Mouse (Mus musculus): ENCODE data around the gene Kif18a.

Kif18a gene

DNA sequence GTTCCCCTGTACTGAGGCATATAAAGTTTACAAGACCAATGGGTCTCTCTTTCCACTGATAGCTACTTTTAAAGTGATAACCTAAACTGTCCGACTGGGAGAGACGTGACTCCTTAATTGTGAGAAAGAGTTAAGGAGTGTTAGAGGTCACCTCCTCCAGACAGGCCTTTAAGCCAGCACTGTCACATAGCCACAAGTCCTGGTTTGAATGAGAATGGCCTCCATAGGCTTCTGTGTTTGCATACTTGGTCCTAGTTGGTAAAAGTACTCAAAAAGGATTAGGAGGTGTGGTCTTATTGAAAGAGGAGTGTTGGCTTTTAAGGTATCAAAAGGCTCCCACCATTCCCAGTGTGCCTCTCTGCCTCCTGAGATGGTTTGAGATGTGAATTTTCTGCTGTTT lies 94.3 kb downstream of the Kif18a start:
- no peak for DNase-seq (ENCODE audit: low read depth)

DNA sequence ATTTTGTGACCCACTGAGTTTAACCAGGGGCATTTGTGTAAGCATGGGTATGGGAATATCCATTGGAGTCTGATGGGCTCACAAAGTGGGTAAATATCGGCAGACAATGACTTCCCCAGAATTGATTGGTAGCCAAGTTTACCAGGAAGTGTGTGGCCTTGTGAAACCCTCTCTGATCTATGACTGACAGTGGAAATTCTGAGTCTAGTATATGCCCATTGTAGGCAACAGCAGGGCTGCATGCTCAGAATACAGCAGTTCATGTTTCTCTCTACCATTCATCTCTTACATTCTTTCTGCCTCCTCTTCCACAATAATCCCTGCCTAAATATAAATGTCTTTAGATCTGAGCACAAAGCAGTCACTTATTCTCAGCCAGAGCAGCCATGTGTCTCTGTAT lies 103.5 kb downstream of the Kif18a start:
- DNase-seq (ENCODE audit: low read depth): no peak

DNA sequence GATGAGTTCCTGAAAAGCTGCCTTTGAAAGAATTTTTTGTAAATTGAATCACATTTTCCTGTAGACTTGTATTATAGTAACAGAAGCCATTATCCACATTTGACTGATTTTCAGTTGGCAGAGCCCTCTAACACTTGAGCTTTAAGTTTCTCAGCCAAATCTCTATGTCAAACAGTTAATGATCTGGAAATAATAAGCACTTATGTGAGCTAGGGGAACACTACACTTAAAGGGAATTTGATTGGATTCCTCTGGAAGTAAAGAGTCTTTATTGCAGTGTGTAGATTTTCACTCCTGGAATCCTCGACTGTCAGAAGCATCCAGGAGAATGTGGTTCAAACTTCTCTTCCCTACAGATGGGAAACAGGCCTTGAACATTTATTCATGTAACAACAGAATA lies 105.7 kb downstream of the Kif18a start:
- DNase-seq (ENCODE audit: low read depth): no peak

DNA sequence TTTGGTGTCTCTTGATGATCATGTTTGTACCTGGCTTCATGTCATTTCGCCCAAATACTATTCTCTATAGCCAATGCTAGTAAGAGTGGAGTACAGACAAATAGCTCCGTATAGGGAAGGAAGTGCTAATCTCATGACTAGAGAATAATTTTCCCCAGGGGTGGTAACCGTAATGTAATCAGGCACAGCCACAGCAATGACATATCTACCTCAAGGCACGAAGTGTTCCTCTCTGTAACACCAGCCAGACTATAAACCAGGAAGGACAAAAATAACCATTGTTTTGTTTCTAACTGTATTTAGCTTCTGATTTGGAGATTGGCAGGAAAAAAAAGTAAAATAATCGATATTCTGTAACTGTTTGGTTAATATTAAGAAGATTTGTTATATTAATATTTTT lies 108.2 kb downstream of the Kif18a start:
- DNase-seq (ENCODE audit: low read depth): no peak

DNA sequence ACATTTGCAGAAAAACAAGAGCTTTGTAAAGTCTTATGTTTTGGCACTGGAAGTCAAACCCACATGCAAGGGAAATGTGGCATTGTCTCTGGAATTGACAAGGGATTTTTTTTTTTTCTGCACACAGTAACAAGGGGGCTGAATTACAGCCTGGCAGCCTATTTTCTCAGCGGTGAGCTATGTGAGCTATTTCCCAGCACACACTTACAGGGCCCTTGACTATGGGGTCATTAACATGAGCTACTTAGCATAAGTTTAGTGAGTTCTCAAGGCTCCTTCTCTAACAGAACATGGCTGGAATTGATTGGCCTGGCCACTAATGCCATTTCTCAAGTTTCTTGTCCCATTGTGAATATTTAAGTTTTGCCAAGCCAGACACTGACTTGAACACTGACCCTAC lies 109.4 kb downstream of the Kif18a start:
- no peak for DNase-seq (ENCODE audit: low read depth)
